Mouse (Mus musculus): ENCODE measurements at regions not wholly inside any gene's neighbourhood (a gene's known extent, or its start where the extent isn't known, plus 50 kb on each side); places are given as distances from the start of the nearest gene placed in this dataset.

- ATAC-seq (ENCODE audit: low FRiP score), result no peak
These were observed 154.1 kb downstream of the Arrdc3 start for GRCm38 (mm10) chr13:81037316-81037715.

GRCm38 (mm10) chr13:81038736-81039135 is 155.6 kb downstream of the Arrdc3 start:
- DNase-seq (ENCODE audit: low spot score, missing footprints), result no peak
- ATAC-seq (ENCODE audit: low FRiP score), result no peak
- Histone ChIP-seq H3K4me3 (ENCODE audit: low read depth, low read length) (no peak overlapping the region), H3K27ac (ENCODE audit: low read depth, low read length) (no peak overlapping the region), H3K27me3 (ENCODE audit: control insufficient read depth, insufficient read depth, low read length) (no peaks in the 10 kb centered on the region), H3K4me2 (no peak overlapping the region), H3K4me1 (ENCODE audit: control insufficient read depth, insufficient read depth, low read length) (no peaks in the 10 kb centered on the region), H3K9me3 (ENCODE audit: control insufficient read depth, low read length) (no peaks in the 10 kb centered on the region), H3K36me3 (ENCODE audit: control insufficient read depth, insufficient read depth, low read length) (no peaks in the 10 kb centered on the region), H3K9ac (ENCODE audit: low read length) (no peak overlapping the region)
- 83% methylated on average over 4 of the region's 4 CpGs for WGBS

More at GRCm38 (mm10) chr13:81037316-81037715, 154.1 kb downstream of the Arrdc3 start:
- H3K36me3 ChIP-seq (ENCODE audit: control insufficient read depth, insufficient read depth, low read length), result no peaks in the 10 kb centered on the region
- H3K4me3 ChIP-seq (ENCODE audit: low read depth, low read length), result no peak overlapping the region
- no peak overlapping the region for H3K4me2 ChIP-seq
- no peaks in the 10 kb centered on the region for H3K4me1 ChIP-seq (ENCODE audit: control insufficient read depth, insufficient read depth, low read length)
- 91% methylated on average over 1 of the region's 1 CpGs for WGBS
- no peak overlapping the region for H3K9ac ChIP-seq (ENCODE audit: low read length)
- no peak overlapping the region for H3K27ac ChIP-seq (ENCODE audit: low read depth, low read length)
- H3K27me3 ChIP-seq (ENCODE audit: control insufficient read depth, insufficient read depth, low read length), result no peaks in the 10 kb centered on the region
- H3K9me3 ChIP-seq (ENCODE audit: control insufficient read depth, low read length), result no peaks in the 10 kb centered on the region
- no peak for DNase-seq (ENCODE audit: low spot score, missing footprints)

GRCm38 (mm10) chr13:81040494-81040893 is 157.3 kb downstream of the Arrdc3 start:
- Histone ChIP-seq H3K27me3 (ENCODE audit: control insufficient read depth, insufficient read depth, low read length) (no peaks in the 10 kb centered on the region), H3K9me3 (ENCODE audit: control insufficient read depth, low read length) (no peaks in the 10 kb centered on the region), H3K4me1 (ENCODE audit: control insufficient read depth, insufficient read depth, low read length) (no peaks in the 10 kb centered on the region), H3K9ac (ENCODE audit: low read length) (no peak overlapping the region), H3K36me3 (ENCODE audit: control insufficient read depth, insufficient read depth, low read length) (no peaks in the 10 kb centered on the region), H3K27ac (ENCODE audit: low read depth, low read length) (no peak overlapping the region), H3K4me2 (no peak overlapping the region), H3K4me3 (ENCODE audit: low read depth, low read length) (no peak overlapping the region)
- DNase-seq (ENCODE audit: low spot score, missing footprints) (no peak), ATAC-seq (ENCODE audit: low FRiP score) (no peak)

- H3K36me3 ChIP-seq (ENCODE audit: control insufficient read depth, insufficient read depth, low read length), result no peaks in the 10 kb centered on the region
- no peak for ATAC-seq (ENCODE audit: low FRiP score)
- WGBS, result 85% methylated on average over 3 of the region's 3 CpGs
These were observed 158.5 kb downstream of the Arrdc3 start for GRCm38 (mm10) chr13:81041646-81042045.

More at GRCm38 (mm10) chr13:81041646-81042045, 158.5 kb downstream of the Arrdc3 start:
- no peak overlapping the region for H3K9ac ChIP-seq (ENCODE audit: low read length)
- no peak for DNase-seq (ENCODE audit: low spot score, missing footprints)
- H3K4me1 ChIP-seq (ENCODE audit: control insufficient read depth, insufficient read depth, low read length), result no peaks in the 10 kb centered on the region
- no peaks in the 10 kb centered on the region for H3K27me3 ChIP-seq (ENCODE audit: control insufficient read depth, insufficient read depth, low read length)
- H3K27ac ChIP-seq (ENCODE audit: low read depth, low read length), result no peak overlapping the region
- H3K9me3 ChIP-seq (ENCODE audit: control insufficient read depth, low read length), result no peaks in the 10 kb centered on the region
- no peak overlapping the region for H3K4me2 ChIP-seq
- no peak overlapping the region for H3K4me3 ChIP-seq (ENCODE audit: low read depth, low read length)

Data from midbrain, embryonic 11.5 days (tissue).